Mouse (Mus musculus): ENCODE measurements around the gene Psmc4.

The Psmc4 gene

GRCm38 (mm10) chr7:28010271-28010670 lies 39.6 kb downstream of the Psmc4 start:
- TF ChIP-seq GATA4 (IDR thresholded peaks at IDR 0.05; ENCODE audit: insufficient replicate concordance, low read length) = no peak
